Mouse (Mus musculus) adrenal gland, postnatal 25 days (tissue): ENCODE results near the gene Kiss1r. TPM values are rescaled to one million over a fixed set of nuclear protein-coding genes. Genes with fewer than 3 reads are reported as not detected.
"Not testable (repeated sequence)": the region's sequence is repeated elsewhere in the genome, so short reads cannot be mapped to it uniquely, and the experiment has no call there.

Experiments used
- DNase-seq: peaks from one replicate; pipeline ENCODE4 v3.0.0; 2021; ENCODE audit warnings: mixed read lengths
- long read RNA-seq: library from polyadenylated mRNA; stranded (forward); transcript quantifications from one replicate; pipeline ENCODE4 v2.0.0, GENCODE M21; 2021
- total RNA-seq: library from RNA; stranded (reverse); gene quantifications from 2 replicates; pipeline ENCODE4 v1.2.3, GENCODE M21; 2021

Gene Kiss1r
- 1.1 and 2.3 TPM in 2 replicates for total RNA-seq
- long read RNA-seq, partial matches to known transcripts = 0 of 1 reads
- long read RNA-seq, other reads (novel, unspliced or antisense) = 1 of 1 reads

GRCm38 (mm10) chr10:79916808-79917531, at the start of gene Kiss1r:
Kiss1r (plus strand) TSS chr10:79916971.
- DNase-seq = peak; percentile 92

- DNase-seq = no peak
Observed at GRCm38 (mm10) chr10:79871845-79872244, 44.9 kb upstream of the Kiss1r start.

- no peak for DNase-seq
Observed at GRCm38 (mm10) chr10:79872862-79873261, 43.9 kb upstream of the Kiss1r start.

- DNase-seq = no peak
Observed at GRCm38 (mm10) chr10:79873313-79873712, 43.5 kb upstream of the Kiss1r start.

- no peak for DNase-seq
Observed at GRCm38 (mm10) chr10:79873715-79874289, 43.0 kb upstream of the Kiss1r start.

GRCm38 (mm10) chr10:79874290-79874862, 42.4 kb upstream of the Kiss1r start, which contains the start of the genes Prtn3 and Plppr3:
Prtn3 (plus strand) TSS chr10:79874476.
Plppr3 (minus strand) TSS chr10:79874634.
- DNase-seq = no peak

GRCm38 (mm10) chr10:79877174-79877573, 39.6 kb upstream of the Kiss1r start:
- no peak for DNase-seq

- DNase-seq = no peak
Observed at GRCm38 (mm10) chr10:79877757-79878156, 39.0 kb upstream of the Kiss1r start.

- no peak for DNase-seq
Observed at GRCm38 (mm10) chr10:79879527-79879926, 37.2 kb upstream of the Kiss1r start.

GRCm38 (mm10) chr10:79880721-79881120, 36.0 kb upstream of the Kiss1r start:
- DNase-seq = no peak

- DNase-seq = no peak
Observed at GRCm38 (mm10) chr10:79881981-79882380, 34.8 kb upstream of the Kiss1r start.

- DNase-seq = peak; percentile 83
Observed at GRCm38 (mm10) chr10:79883297-79884084, 33.3 kb upstream of the Kiss1r start.

- DNase-seq = peak; percentile 85
Observed at GRCm38 (mm10) chr10:79884446-79884845, 32.3 kb upstream of the Kiss1r start.

- not testable (repeated sequence) for DNase-seq
Observed at GRCm38 (mm10) chr10:79884938-79885337, 31.8 kb upstream of the Kiss1r start.

GRCm38 (mm10) chr10:79886054-79886453, 30.7 kb upstream of the Kiss1r start, which contains the start of gene Elane:
Elane (plus strand) TSS chr10:79886247.
- DNase-seq = no peak

- DNase-seq = no peak
Observed at GRCm38 (mm10) chr10:79886611-79887010, 30.2 kb upstream of the Kiss1r start.

- no peak for DNase-seq
Observed at GRCm38 (mm10) chr10:79889386-79889785, 27.4 kb upstream of the Kiss1r start.

- DNase-seq = no peak
Observed at GRCm38 (mm10) chr10:79890670-79891069, 26.1 kb upstream of the Kiss1r start, which contains the start of gene Cfd. Cfd (plus strand) TSS chr10:79890853.

- peak; percentile 82 for DNase-seq
Observed at GRCm38 (mm10) chr10:79892451-79893118, 24.2 kb upstream of the Kiss1r start.

GRCm38 (mm10) chr10:79896306-79896705, 20.5 kb upstream of the Kiss1r start:
- no peak for DNase-seq

- no peak for DNase-seq
Observed at GRCm38 (mm10) chr10:79896814-79897213, 20.0 kb upstream of the Kiss1r start.
